Mouse (Mus musculus) layer of hippocampus, adult 18-20 months (tissue): ENCODE results near the gene Trim30a. TPM values are rescaled to one million over a fixed set of nuclear protein-coding genes. Genes with fewer than 3 reads are reported as not detected.
"Not testable (repeated sequence)": the region's sequence is repeated elsewhere in the genome, so short reads cannot be mapped to it uniquely, and the experiment has no call there.

Experiments used
- DNase-seq, 2 experiments: peaks; one replicate each; pipeline ENCODE4 v3.0.0; 2022; ENCODE audit warnings: low spot score in 2 of 2
- long read RNA-seq: library from polyadenylated mRNA; stranded (forward); transcript quantifications from one replicate; pipeline ENCODE4 v2.0.0, GENCODE M21; 2021
- total RNA-seq, 2 experiments: library from RNA; stranded (reverse); gene quantifications; 2 replicates each; pipeline ENCODE4 v1.2.3; 2021

Trim30a gene
- total RNA-seq: under 1 TPM; 0.84 to 0.92 TPM
- long read RNA-seq, partial matches to known transcripts: 0 of 1 reads
- long read RNA-seq, other reads (novel, unspliced or antisense): 1 of 1 reads

- DNase-seq: no peak
These were observed at the start of gene Trim30a for GRCm38 (mm10) chr7:104465065-104465744. Gene Trim30a (minus strand): TSS chr7:104465193.

GRCm38 (mm10) chr7:104507421-104508065 is 42.5 kb upstream of the Trim30a start, which contains the start of gene Trim30d:
Gene Trim30d (minus strand): TSS chr7:104507849.
- DNase-seq: not testable (repeated sequence)

- no peak for DNase-seq
These were observed 36.8 kb upstream of the Trim30a start for GRCm38 (mm10) chr7:104501589-104502371.

GRCm38 (mm10) chr7:104501186-104501585 is 36.2 kb upstream of the Trim30a start:
- DNase-seq: not testable (repeated sequence)

- DNase-seq: not testable (repeated sequence)
These were observed 34.5 kb upstream of the Trim30a start for GRCm38 (mm10) chr7:104499464-104499863.

- DNase-seq: no peak
These were observed 18.9 kb downstream of the Trim30a start for GRCm38 (mm10) chr7:104445961-104446645.

- no peak for DNase-seq
These were observed 60.5 kb downstream of the Trim30a start for GRCm38 (mm10) chr7:104404460-104404950.

- no peak for DNase-seq
These were observed 63.9 kb downstream of the Trim30a start for GRCm38 (mm10) chr7:104401140-104401539.

GRCm38 (mm10) chr7:104400698-104401097 is 64.3 kb downstream of the Trim30a start, which contains the start of gene Trim30c:
Gene Trim30c (minus strand): TSS chr7:104400837.
- no peak for DNase-seq

GRCm38 (mm10) chr7:104398492-104398891 is 66.5 kb downstream of the Trim30a start:
- DNase-seq: no peak

- peak in 1 of 2 experiments; percentile 1 for DNase-seq
These were observed 95.1 kb downstream of the Trim30a start, which contains the start of gene Trim30b for GRCm38 (mm10) chr7:104369736-104370414. Gene Trim30b (minus strand): TSS chr7:104369884.

- DNase-seq: no peak
These were observed 98.7 kb downstream of the Trim30a start for GRCm38 (mm10) chr7:104366339-104366738.

Other genes with a start within 250 kb of the Trim30a start
- under 1 TPM in 1 of 2 experiments, not detected in 1; 0.22 TPM for gene Trim6, start 246.4 kb downstream of the Trim30a start, total RNA-seq
- 1 to 10 TPM; 1.6 to 1.7 TPM for gene Trim34a, start 220.7 kb downstream of the Trim30a start, total RNA-seq
- gene Trim5, start 177.1 kb downstream of the Trim30a start, total RNA-seq: under 1 TPM; 0.42 to 0.63 TPM
- 1 to 10 TPM; 2.8 to 3.2 TPM for gene Trim12a, start 149.7 kb downstream of the Trim30a start, total RNA-seq
- gene Trim34b, start 135.7 kb downstream of the Trim30a start, total RNA-seq: under 1 TPM in 1 of 2 experiments, not detected in 1; 0.27 TPM
- 1 to 10 TPM; 1.4 to 1.6 TPM for gene Trim12c, start 111.8 kb downstream of the Trim30a start, total RNA-seq
- gene Trim30b, start 95.3 kb downstream of the Trim30a start, total RNA-seq: not detected
- not detected for gene Trim30c, start 64.4 kb downstream of the Trim30a start, total RNA-seq
- under 1 TPM; 0.81 to 0.97 TPM for gene Trim30d, start 42.7 kb upstream of the Trim30a start, total RNA-seq
- not detected for gene Olfr651, start 84.9 kb upstream of the Trim30a start, total RNA-seq
- not detected for gene Olfr652, start 95.7 kb upstream of the Trim30a start, total RNA-seq
- gene Olfr653, start 112.1 kb upstream of the Trim30a start, total RNA-seq: not detected
- not detected for gene Olfr654, start 121.8 kb upstream of the Trim30a start, total RNA-seq
- not detected for gene Olfr655, start 136.6 kb upstream of the Trim30a start, total RNA-seq
- not detected for gene Olfr656, start 148.8 kb upstream of the Trim30a start, total RNA-seq
- gene Olfr657, start 159.6 kb upstream of the Trim30a start, total RNA-seq: not detected
- gene Olfr658, start 182.1 kb upstream of the Trim30a start, total RNA-seq: not detected
- gene Olfr659, start 201.6 kb upstream of the Trim30a start, total RNA-seq: not detected
- not detected for gene Olfr661, start 221.3 kb upstream of the Trim30a start, total RNA-seq